Mouse (Mus musculus) neural tube, embryonic 12.5 days (tissue): ENCODE results near the gene Arpc1b. TPM values are rescaled to one million over a fixed set of nuclear protein-coding genes. Genes with fewer than 3 reads are reported as not detected.
"Not testable (repeated sequence)": the region's sequence is repeated elsewhere in the genome, so short reads cannot be mapped to it uniquely, and the experiment has no call there.

ENCODE experiments used
- ATAC-seq: fragments of 200-750 bp; cut with Nextera tagmentation; 2 replicates; pipeline ENCODE4 v1.8.0; 2017; ENCODE audit warnings: low read depth, mild to moderate bottlenecking, moderate TSS enrichment, moderate library complexity; ENCODE audit not compliant: low FRiP score
- H3K27ac ChIP-seq: fragments of 300-500 bp; sonication (generic); 2 replicates; pipeline ENCODE4 v1.5.1; 2016
- H3K27me3 ChIP-seq: fragments of 300-500 bp; sonication (generic); replicated peaks from 2 replicates; pipeline ENCODE4 v1.6.1; 2016; ENCODE audit warnings: mild to moderate bottlenecking
- H3K36me3 ChIP-seq: fragments of 300-500 bp; sonication (generic); 2 replicates; pipeline ENCODE4 v1.6.1; 2016; ENCODE audit warnings: mild to moderate bottlenecking
- H3K4me1 ChIP-seq: fragments of 300-500 bp; sonication (generic); 2 replicates; pipeline ENCODE4 v1.6.1; 2016
- H3K4me2 ChIP-seq: fragments of 300-500 bp; sonication (generic); replicated peaks from 2 replicates; pipeline ENCODE4 v1.6.1; 2016; ENCODE audit warnings: mild to moderate bottlenecking
- H3K4me3 ChIP-seq: fragments of 300-500 bp; sonication (generic); 2 replicates; pipeline ENCODE4 v1.5.1; 2016
- H3K9ac ChIP-seq: fragments of 300-500 bp; sonication (generic); 2 replicates; pipeline ENCODE4 v1.6.1; 2016; ENCODE audit warnings: mild to moderate bottlenecking
- H3K9me3 ChIP-seq: fragments of 300-500 bp; sonication (generic); 2 replicates; pipeline ENCODE4 v1.6.1; 2016; ENCODE audit warnings: mild to moderate bottlenecking
- WGBS: fragments of 180-500 bp; shearing (Covaris S2); methylation state at CpG from one replicate; pipeline ENCODE4 v1.1.7; 2016; 5-methylcytosine and 5-hydroxymethylcytosine counted together
- polyA plus RNA-seq: library from polyadenylated mRNA; unstranded; fragments of >200 nt; fragmentation: Nextera tagmentation; extraction: Ambion mirVana; gene quantifications from 2 replicates; pipeline ENCODE4 v1.2.1, GENCODE M21; 2016

Gene Arpc1b
- polyA plus RNA-seq, 1 experiment from 2014 or later, result 101 TPM

GRCm38 (mm10) chr5:145116316-145116715 is 2.3 kb downstream of the Arpc1b start:
- ATAC-seq, result no peak
- 48% methylated on average over 4 of the region's 4 CpGs for WGBS
- Histone ChIP-seq H3K27ac (no peak overlapping the region), H3K9ac (no peak overlapping the region), H3K9me3 (no peaks in the 10 kb centered on the region), H3K4me1 (peaks cover 9% of the 10 kb centered on the region; the same call in 1 of the 2 replicates), H3K4me2 (no peak overlapping the region), H3K27me3 (peaks cover 20% of the 10 kb centered on the region), H3K36me3 (peaks cover under 1% of the 10 kb centered on the region; the same call in 1 of the 2 replicates), H3K4me3 (no peak overlapping the region)

GRCm38 (mm10) chr5:145116916-145117315 is 2.9 kb downstream of the Arpc1b start:
- 45% methylated on average over 10 of the region's 10 CpGs for WGBS
- no peak for ATAC-seq
- H3K27me3 ChIP-seq, result peaks cover 20% of the 10 kb centered on the region
- H3K9me3 ChIP-seq, result no peaks in the 10 kb centered on the region
- no peak overlapping the region for H3K9ac ChIP-seq
- H3K4me1 ChIP-seq, result peaks cover 9% of the 10 kb centered on the region; the same call in 1 of the 2 replicates
- H3K4me2 ChIP-seq, result no peak overlapping the region
- no peaks in the 10 kb centered on the region for H3K36me3 ChIP-seq
- H3K27ac ChIP-seq, result no peak overlapping the region
- H3K4me3 ChIP-seq, result no peak overlapping the region

- Histone ChIP-seq H3K27me3 (peaks cover 20% of the 10 kb centered on the region), H3K4me3 (no peak overlapping the region), H3K9ac (no peak overlapping the region), H3K27ac (no peak overlapping the region), H3K4me2 (no peak overlapping the region), H3K4me1 (peaks cover 9% of the 10 kb centered on the region; the same call in 1 of the 2 replicates), H3K36me3 (no peaks in the 10 kb centered on the region; the same call in 1 of the 2 replicates), H3K9me3 (no peaks in the 10 kb centered on the region)
- no peak for ATAC-seq
- 69% methylated on average over 6 of the region's 6 CpGs for WGBS
Observed at GRCm38 (mm10) chr5:145118005-145118404, 4.0 kb downstream of the Arpc1b start.

- no peak overlapping the region for H3K27ac ChIP-seq
- H3K9ac ChIP-seq, result no peak overlapping the region
- peaks cover 4% of the 10 kb centered on the region; the same call in 1 of the 2 replicates for H3K36me3 ChIP-seq
- H3K4me3 ChIP-seq, result no peak overlapping the region
- peaks cover 18% of the 10 kb centered on the region for H3K27me3 ChIP-seq
- peaks cover 9% of the 10 kb centered on the region; the same call in 1 of the 2 replicates for H3K4me1 ChIP-seq
- no peak for ATAC-seq
- no peaks in the 10 kb centered on the region for H3K9me3 ChIP-seq
- 86% methylated on average over 5 of the region's 5 CpGs for WGBS
- no peak overlapping the region for H3K4me2 ChIP-seq
Observed at GRCm38 (mm10) chr5:145118461-145118860, 4.4 kb downstream of the Arpc1b start.

- no peak overlapping the region for H3K4me2 ChIP-seq
- H3K9me3 ChIP-seq, result no peaks in the 10 kb centered on the region
- H3K9ac ChIP-seq, result no peak overlapping the region
- H3K27me3 ChIP-seq, result peaks cover 9% of the 10 kb centered on the region
- no peak overlapping the region for H3K4me3 ChIP-seq
- no peak for ATAC-seq
- 91% methylated on average over 2 of the region's 2 CpGs for WGBS
- H3K27ac ChIP-seq, result no peak overlapping the region
- peaks cover 5% of the 10 kb centered on the region; the same call in 1 of the 2 replicates for H3K4me1 ChIP-seq
- peaks cover 14% of the 10 kb centered on the region; the same call in 1 of the 2 replicates for H3K36me3 ChIP-seq
Observed at GRCm38 (mm10) chr5:145119385-145119784, 5.4 kb downstream of the Arpc1b start.

GRCm38 (mm10) chr5:145120921-145121320 is 6.9 kb downstream of the Arpc1b start:
- Histone ChIP-seq H3K4me2 (no peak overlapping the region), H3K36me3 (peaks cover 28% of the 10 kb centered on the region), H3K27ac (no peak overlapping the region), H3K9ac (no peak overlapping the region), H3K27me3 (no peaks in the 10 kb centered on the region), H3K4me1 (no peaks in the 10 kb centered on the region), H3K4me3 (no peak overlapping the region), H3K9me3 (no peaks in the 10 kb centered on the region)
- no peak for ATAC-seq
- 80% methylated on average over 7 of the region's 7 CpGs for WGBS

GRCm38 (mm10) chr5:145123396-145123795 is 9.4 kb downstream of the Arpc1b start:
- Histone ChIP-seq H3K9me3 (no peaks in the 10 kb centered on the region), H3K27me3 (no peaks in the 10 kb centered on the region), H3K4me2 (no peak overlapping the region), H3K9ac (no peak overlapping the region), H3K27ac (no peak overlapping the region), H3K36me3 (peaks cover 49% of the 10 kb centered on the region), H3K4me1 (no peaks in the 10 kb centered on the region), H3K4me3 (no peak overlapping the region)
- WGBS, result 93% methylated on average over 19 of the region's 19 CpGs
- ATAC-seq, result no peak

- no peak overlapping the region for H3K4me2 ChIP-seq
- no peak overlapping the region for H3K9ac ChIP-seq
- H3K9me3 ChIP-seq, result no peaks in the 10 kb centered on the region
- H3K36me3 ChIP-seq, result peaks cover 78% of the 10 kb centered on the region
- H3K27ac ChIP-seq, result no peak overlapping the region
- WGBS, result 95% methylated on average over 9 of the region's 9 CpGs
- no peaks in the 10 kb centered on the region for H3K27me3 ChIP-seq
- ATAC-seq, result no peak
- no peaks in the 10 kb centered on the region for H3K4me1 ChIP-seq
- no peak overlapping the region for H3K4me3 ChIP-seq
Observed at GRCm38 (mm10) chr5:145126580-145126979, 12.6 kb downstream of the Arpc1b start.

- H3K9me3 ChIP-seq, result no peaks in the 10 kb centered on the region
- 96% methylated on average over 4 of the region's 4 CpGs for WGBS
- no peak overlapping the region for H3K27ac ChIP-seq
Observed at GRCm38 (mm10) chr5:145129124-145129523, 15.1 kb downstream of the Arpc1b start.

GRCm38 (mm10) chr5:145129773-145130172 is 15.8 kb downstream of the Arpc1b start:
- not testable (repeated sequence) for H3K9me3 ChIP-seq, ATAC-seq, H3K4me3 ChIP-seq, H3K27me3 ChIP-seq, H3K4me2 ChIP-seq, H3K4me1 ChIP-seq, H3K27ac ChIP-seq, H3K9ac ChIP-seq
- H3K36me3 ChIP-seq, result peaks cover 92% of the 10 kb centered on the region
- 86% methylated on average over 6 of the region's 6 CpGs for WGBS

More at GRCm38 (mm10) chr5:145129124-145129523, 15.1 kb downstream of the Arpc1b start:
- Histone ChIP-seq H3K9ac (no peak overlapping the region), H3K4me1 (no peaks in the 10 kb centered on the region), H3K4me3 (no peak overlapping the region), H3K27me3 (no peaks in the 10 kb centered on the region), H3K36me3 (peaks cover 92% of the 10 kb centered on the region), H3K4me2 (no peak overlapping the region)
- ATAC-seq, result no peak

GRCm38 (mm10) chr5:145130191-145130590 is 16.2 kb downstream of the Arpc1b start:
- no peak for ATAC-seq
- no peak overlapping the region for H3K4me3 ChIP-seq
- H3K9ac ChIP-seq, result no peak overlapping the region
- H3K9me3 ChIP-seq, result no peaks in the 10 kb centered on the region
- no peak overlapping the region for H3K4me2 ChIP-seq
- H3K27ac ChIP-seq, result no peak overlapping the region
- WGBS, result 96% methylated on average over 11 of the region's 11 CpGs
- H3K27me3 ChIP-seq, result no peaks in the 10 kb centered on the region
- peaks cover 92% of the 10 kb centered on the region for H3K36me3 ChIP-seq
- no peaks in the 10 kb centered on the region for H3K4me1 ChIP-seq

- no peaks in the 10 kb centered on the region for H3K9me3 ChIP-seq
- H3K4me2 ChIP-seq, result no peak overlapping the region
- ATAC-seq, result no peak
- peaks cover 87% of the 10 kb centered on the region for H3K36me3 ChIP-seq
- no peak overlapping the region for H3K4me3 ChIP-seq
- 88% methylated on average over 3 of the region's 3 CpGs for WGBS
- no peaks in the 10 kb centered on the region for H3K4me1 ChIP-seq
- no peaks in the 10 kb centered on the region for H3K27me3 ChIP-seq
- H3K9ac ChIP-seq, result no peak overlapping the region
- no peak overlapping the region for H3K27ac ChIP-seq
Observed at GRCm38 (mm10) chr5:145130995-145131394, 17.0 kb downstream of the Arpc1b start.

- H3K27me3 ChIP-seq, H3K27ac ChIP-seq, H3K4me3 ChIP-seq, H3K9ac ChIP-seq, H3K4me1 ChIP-seq, H3K9me3 ChIP-seq, H3K4me2 ChIP-seq, ATAC-seq: not testable (repeated sequence)
- 90% methylated on average over 6 of the region's 6 CpGs for WGBS
- peaks cover 78% of the 10 kb centered on the region for H3K36me3 ChIP-seq
Observed at GRCm38 (mm10) chr5:145133275-145133674, 19.3 kb downstream of the Arpc1b start.
